Mouse (Mus musculus) spleen, postnatal 4 days (tissue): ENCODE data around the gene Prkca.

Experiments
- DNase-seq, 2 experiments: peaks; one replicate each; pipeline ENCODE4 v3.0.0; 2022; ENCODE audit warnings: low spot score in 2 of 2

Prkca gene

DNA sequence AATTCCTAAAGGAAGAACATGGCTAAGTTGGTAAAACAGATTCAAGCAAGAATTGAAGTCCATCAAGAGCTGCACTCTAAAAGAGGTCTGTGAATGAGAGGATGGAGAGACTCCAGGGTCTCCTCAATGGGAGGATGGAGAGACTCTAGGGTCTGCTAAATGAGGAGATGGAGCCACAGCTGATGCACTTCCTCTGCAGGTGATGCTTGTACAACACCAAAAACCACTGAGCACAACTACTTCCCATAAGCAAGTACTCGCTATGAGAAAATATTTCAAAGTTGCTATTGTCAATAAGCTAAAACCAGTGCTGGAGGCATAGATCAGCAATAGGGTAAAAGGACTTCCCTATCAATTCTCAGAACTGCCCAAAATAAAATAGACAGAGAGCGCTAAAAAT lies 137.1 kb downstream of the Prkca start:
- DNase-seq = no peak

DNA sequence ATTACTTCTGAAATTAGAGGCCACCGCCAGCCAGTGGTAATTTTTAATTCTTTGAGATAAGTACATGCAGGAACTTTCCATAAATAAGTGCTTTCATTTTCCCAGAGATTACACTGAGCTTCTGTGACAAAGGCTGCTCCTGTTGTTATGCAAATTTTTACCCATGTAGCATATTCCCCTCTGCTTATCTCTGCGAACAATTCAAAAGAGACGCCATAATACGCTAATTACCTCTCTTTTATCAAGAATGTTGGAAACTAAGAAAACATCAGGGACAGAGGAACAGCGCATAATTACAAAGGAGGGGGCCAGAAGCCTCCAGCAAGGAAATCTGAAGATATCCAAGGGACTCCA lies 138.9 kb downstream of the Prkca start:
- no peak for DNase-seq

DNA sequence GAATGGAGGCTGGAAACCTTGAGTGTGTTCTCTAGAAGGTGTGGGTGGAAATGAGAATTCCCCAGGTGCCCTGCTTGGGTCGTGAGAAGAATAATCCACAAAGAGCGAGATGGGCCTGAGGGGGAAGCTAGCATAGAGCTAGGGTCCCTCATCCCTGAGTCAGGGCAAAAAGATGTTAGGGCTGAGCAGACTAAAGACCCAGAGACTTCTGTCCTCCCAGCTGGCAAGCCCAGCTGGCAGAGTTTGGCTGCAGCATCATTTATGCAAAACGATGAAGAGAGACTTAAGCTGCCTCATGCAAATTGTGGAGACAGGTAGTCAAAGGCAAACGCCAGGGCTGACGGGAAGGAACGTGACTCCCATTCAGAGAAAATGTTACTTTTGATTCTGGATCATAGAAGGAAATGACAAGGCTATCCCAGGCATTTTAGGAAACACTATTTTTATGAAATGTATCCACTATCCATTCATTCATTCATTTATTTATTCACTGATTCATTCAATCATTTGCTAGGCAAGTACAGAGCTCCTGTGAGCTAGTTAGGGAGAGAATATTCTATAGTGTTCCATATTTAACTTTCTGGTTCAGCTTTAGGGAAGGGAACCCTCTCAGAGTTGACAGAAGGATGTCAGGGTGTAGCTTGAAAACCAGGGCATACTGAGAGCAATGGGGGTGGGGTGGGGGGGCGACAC lies 139.4 kb downstream of the Prkca start:
- DNase-seq = no peak

DNA sequence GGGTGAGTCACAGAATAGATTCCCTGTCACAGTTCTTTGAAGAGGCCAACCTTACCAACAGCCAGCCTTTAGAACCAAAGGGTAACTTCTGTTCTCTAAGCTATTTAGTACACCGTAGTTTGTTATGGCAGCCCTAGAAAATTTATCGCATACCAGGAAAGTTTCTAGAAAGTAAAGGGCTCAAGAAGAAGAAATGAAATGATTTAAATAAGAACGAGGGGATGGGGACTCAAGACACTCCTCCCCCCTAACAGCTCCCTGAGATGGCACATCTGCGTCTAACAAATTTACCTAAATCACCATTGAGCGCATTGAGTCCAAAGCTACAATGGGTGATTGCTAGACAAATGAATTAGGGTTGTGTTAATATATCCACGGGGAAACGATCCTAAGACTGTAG lies 140.9 kb downstream of the Prkca start:
- DNase-seq = no peak

DNA sequence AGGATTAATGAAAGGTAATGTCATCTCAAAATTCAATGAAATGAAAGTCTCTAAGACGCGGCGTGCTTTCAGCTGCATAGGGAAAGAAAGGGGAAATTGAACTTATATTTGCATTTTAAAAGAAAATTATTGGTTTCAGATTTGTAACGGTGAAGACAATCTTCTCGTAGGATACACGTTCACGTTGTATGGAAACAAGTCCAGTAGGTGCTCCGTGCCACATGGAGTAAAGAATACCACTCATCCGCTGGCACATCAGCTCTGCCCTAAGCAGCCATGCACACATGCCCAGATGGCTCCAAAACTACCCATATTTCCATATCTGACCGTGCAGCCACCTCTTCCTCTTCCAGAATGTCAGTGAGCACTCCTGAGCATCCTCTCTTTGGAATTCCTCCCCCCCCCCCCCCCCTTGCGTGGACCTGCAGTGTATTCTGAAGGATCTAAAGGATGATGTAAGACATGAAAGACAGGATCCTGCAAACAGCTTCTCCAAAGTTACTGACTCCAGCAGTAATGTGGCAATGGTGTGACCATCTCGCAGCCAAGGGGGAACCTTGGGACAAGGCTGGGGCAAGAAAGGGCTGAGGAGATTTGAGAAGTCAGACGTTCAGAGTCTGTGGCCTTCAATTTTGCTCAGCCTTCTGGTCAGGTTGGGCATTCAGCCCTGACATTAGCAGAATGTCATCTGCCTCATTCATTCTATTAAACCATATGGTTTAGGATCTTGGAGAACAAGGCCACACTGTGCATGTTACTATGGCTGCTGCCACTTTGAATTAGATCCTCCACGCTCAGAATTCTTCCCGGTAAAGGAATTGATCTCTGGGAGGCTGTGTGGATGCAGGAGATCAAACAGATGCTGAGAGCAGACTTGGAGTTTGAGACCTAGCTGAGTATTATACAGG lies 142.8 kb downstream of the Prkca start:
- DNase-seq = no peak

DNA sequence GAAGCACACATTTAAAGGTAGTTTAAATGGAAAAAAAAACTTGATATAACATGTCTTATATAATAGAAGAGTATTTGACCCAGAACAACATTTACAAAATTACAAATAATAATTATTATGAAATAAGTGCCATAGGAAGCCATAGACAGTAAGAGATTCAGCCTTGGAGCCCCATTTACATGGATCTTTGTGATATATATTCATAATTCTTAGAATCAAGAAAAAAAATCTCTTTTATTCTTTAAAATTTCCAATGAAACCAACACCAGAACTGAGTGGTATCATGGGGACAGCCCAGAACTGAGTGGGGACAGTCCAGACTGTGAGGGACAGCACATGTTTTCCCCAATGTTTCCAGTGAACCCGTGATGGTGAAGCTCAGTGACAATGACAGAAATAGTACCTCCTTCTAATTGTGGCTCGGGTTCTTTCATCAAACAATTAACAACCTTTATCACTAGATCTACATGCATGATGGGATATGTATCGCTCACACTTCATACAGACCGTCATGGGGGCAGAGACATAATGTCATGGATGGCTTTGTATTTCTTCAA lies 144.2 kb downstream of the Prkca start:
- no peak for DNase-seq

DNA sequence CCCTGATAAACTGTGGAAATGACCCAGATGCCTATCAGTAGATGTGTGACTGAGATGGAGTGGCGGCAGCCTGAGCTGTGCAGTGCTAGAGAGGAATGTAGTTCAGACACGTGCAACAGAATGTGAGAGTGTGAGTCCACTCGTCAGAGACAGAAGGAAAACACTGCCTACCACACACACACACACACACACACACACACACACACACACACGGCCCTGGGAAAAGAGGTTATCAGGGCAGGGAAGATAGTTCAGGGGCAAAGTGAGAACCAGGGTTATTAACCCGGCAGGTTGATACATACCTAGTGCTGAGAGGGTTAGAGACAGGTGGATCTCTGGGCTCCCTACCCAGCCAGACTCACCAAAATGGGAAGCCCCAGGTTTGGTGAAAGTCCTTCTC lies 145.1 kb downstream of the Prkca start:
- no peak for DNase-seq

DNA sequence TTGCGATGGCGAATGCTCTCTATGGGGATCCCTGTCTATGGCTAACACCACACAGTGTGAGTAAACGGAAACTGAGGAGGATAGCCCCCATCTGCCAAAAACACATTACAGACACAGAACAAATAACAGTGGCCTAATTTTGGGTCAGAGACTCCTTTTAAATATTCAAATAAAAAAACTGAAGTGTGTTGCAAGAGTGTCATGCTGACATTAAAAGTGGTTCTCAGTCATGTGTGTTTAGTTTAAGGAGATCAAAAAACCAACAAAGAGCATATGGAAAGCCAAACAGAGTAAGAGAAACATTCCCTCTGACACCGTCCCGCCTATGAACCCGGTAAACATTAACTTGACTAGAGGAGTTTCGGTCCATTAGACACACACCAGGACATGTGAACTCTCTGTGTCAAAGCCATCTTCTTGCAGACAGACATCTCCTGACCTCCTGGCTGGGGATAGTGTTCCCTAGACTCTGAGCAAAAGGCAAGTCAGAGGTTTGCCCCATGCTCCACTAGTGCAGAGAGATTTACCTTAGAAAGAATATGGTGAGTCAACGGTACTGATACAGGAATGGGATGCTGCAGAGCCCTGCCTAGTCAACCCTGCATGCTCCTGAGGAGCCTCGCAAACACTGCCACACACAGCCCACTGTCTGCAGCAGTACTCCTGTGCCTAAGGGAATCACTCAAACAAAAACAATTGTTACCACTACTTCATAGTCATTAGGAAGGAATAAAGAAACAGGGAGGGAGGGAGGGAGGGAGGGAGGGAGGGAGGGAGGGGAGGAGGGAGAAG lies 146.1 kb downstream of the Prkca start:
- DNase-seq = no peak

DNA sequence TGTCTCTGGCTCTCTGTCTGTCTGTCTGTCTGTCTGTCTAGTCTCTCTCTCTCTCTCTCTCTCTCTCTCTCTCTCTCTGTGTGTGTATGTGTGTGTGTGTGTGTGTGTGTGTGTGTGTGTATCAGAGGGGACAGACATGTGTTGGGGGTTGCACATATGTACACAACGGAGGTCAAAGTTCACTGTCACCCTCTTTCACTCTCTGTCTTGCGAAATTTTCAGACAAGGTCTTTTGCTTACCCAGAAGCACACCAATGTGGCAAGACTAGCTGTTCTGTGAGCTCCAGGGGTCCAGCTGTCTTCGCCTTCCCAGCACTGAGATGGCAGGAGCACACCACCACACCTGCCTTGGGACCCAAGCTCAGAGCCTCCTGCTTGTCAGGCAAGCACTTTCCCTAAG lies 146.9 kb downstream of the Prkca start:
- DNase-seq = no peak

DNA sequence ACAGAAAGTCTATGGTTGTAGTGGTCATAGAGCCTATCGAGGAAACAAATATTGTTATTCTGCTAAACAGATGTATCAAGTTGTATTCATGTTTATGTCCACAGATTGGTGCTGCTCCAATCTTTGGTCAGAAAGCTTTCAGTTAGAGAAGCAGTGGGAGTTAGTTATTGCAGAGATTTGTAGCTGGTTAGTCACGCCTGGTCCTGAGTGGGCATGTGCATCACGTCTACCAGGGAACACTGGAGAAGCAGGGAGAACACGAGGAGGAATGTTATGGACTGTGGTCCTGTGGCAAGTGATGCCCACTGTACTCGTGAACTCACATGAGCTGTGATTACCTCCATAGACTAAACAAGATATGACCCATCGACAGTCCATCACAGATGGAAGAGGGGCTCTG lies 153.4 kb downstream of the Prkca start:
- no peak for DNase-seq

DNA sequence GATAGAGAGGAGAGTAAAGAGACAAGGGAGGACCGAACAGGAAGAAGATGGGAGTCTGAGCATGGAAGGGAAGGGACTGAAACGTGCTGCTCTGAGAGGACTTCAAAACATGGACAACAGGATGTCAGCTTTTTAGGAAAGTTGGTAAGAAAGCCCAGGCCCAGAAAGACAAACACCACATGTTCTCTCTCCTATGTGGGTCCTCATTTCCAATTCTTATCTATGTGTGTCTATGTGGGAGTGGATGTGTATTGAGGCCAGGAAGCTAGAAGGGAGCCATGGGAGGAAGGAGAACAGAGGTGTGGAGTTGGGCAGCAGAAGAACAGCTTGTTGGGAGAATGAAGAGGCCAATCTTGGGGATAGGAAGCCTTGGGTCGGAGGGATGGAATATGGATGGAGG lies 154.4 kb downstream of the Prkca start:
- no peak for DNase-seq

DNA sequence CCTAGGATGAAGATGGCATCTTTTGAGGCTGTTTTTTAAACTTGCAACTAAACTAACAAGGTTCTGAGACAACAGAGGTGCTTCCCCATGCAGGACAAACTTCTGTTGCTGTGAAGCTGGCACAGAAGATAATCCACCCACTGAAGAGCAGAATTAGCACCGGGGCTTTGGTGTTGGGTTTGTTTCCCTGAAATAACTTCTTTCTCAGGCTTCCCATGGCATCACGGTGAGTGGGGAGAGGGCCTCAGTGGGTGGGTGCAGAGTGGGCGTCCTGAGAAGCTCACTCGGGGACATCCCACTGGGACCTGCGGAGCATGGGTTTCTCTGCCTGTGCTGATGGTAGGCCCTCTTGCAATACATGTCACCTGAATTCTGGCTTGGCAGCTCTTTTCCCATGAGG lies 161.3 kb downstream of the Prkca start:
- no peak for DNase-seq

DNA sequence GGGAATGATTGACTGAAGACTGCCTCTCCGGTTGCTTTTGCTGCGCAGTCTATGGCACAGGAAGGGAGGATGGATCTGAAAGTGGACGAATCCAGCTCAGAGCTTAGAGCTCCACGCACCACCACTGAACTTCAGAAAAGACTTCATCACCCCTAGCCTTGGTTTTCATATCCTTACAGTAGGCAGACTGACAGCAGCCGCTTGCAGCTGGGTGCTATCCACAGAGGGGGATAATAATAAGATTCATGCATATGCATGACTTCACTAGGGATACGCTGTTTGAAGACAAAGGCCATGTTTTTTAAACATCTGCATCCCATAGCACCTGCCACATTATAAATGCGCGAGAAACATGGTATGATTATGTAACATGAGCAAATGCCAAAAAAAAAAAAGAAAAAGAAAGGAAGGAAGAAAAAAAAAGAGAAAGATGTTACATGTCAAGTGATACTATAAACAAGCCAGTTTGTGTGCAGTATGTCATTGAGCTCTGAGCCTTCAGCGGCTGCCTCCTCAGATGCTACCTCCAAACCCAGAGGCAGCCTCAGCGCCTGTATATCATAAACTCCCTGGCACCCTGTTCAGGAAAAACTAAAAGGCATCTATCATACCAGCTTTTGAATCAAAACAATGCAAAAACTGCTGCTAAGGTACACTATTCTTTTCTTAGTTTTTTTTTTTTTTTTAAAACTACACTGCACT lies 162.6 kb downstream of the Prkca start:
- DNase-seq = no peak

DNA sequence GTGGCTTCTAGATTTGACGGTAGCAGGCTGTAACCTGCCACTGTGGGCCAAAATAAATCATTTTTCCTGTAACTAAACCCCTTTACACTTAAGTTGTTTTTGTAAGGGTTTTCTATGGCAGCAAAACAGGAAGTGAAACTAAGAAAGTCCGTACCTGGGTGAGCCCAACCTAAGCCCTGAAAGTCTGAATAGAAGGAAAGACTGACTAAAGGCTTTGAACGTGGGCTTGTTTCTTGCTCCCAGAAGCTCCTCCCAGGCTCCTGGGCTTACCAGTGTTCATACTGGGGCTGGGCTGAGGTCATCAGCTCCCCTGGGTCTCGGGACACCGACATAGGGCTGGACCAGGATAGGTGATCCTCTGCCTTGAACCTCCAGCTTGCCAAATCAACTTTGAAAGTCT lies 164.9 kb downstream of the Prkca start:
- no peak for DNase-seq

DNA sequence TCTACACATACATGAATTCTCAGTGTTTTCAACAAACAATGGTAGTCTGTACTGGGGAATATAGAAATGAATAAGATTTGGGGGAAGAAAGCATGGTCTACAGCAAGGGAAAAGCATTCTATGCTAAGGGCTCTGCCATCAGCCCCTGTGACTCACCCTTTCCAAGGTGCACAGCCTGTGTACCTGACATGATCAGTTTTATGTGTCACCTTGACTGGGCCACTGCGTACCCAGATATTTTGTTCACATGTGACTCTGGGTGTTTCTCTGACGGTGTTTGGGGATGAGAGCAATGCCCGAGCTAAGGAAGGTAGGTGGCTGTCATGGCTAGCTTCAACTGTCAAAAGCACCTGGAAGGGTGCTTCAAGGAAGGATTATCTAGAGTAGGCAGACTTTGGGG lies 165.5 kb downstream of the Prkca start:
- DNase-seq = no peak

DNA sequence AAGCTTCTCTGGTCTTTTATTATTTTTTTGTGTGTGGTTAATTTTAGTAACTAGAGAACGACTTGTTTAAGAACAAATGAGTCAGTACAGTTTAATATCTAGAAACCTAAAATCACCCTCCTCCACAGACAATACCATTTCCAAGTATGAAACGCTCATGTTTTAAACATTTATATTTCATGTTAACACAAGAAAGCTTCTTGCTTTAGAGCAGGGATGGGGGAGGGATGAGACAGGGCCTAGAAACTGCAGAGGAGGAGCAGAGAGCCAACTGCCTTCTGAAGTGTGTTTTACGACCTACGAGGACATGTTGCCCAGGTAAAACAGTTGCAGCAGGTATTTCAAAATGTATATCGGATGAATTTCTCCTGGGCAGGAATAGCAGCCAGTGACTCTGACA lies 167.0 kb downstream of the Prkca start:
- no peak for DNase-seq

DNA sequence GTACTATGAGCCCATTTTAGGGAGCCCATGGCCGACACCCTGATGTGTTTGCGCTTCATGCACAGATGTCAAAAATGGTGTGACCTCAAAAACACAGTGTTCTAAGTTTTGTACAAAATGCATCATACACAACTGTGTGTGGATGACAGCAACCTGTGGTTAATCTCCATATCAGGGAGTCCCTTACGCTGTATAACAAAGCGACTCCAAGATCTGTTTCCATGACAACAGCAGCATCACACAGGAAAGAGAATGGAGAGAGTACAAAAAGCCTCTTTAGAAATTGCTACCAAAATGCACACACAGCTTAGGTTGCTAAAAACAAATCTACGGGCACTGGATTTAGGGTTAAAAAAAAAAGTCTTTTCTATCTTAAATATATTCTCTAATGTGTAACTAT lies 171.8 kb downstream of the Prkca start:
- DNase-seq = no peak

DNA sequence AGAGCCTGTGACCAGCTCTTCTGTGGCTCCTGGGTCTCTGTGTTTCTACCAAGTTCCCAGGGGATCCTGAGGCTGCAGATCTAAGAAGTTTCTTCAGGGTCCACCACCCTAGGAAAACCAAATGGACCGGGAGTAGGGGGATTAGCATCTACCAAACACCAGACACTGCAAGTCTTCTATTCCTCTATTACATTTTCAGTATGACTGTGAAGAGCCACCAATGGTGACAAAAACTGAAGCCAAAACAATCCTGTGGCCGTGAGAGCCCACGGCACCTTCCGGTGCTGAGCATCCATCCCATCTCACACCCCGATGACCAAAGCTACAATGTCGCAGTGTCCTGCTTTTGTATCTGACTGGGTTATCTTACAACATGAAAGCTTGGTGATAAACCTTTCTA lies 172.5 kb downstream of the Prkca start:
- no peak for DNase-seq

DNA sequence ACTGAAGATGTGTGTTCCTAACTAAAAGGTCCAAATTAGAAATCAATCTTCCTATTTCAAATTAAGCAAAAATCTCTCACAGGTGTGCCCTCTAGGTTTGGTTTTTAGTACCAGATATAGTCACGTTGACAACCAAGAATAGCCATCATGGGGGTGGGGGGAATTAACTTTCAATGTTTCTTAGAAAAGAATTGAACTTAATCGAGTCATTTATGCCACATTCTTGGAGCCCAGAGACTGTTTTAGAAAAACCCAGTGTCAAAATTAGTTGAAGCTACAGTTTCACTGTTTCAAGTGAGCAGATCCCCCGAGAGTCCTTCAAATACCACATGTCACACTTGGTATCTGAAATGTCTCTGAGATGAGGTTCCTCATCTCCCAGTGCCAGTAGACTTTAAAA lies 173.6 kb downstream of the Prkca start:
- no peak for DNase-seq

DNA sequence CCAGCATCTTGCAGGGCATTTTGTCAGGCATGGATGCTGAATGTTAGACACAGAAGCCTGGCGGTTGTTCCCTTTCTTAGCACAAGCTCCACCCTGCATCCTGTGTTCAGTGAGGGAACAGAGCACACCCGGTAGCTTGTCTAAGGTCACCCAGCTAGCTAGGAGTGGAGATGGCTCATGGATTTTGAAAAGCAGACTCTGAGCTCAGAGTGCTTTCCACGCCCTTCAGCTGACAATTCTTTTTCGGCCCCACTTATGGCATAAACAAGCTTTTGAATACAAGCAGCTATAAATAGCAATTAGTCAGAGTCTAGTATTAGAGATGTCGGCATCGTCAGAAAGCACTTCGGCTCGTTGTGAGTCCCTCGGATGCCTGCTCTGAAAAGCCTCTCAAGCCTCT lies 178.0 kb downstream of the Prkca start:
- no peak for DNase-seq

DNA sequence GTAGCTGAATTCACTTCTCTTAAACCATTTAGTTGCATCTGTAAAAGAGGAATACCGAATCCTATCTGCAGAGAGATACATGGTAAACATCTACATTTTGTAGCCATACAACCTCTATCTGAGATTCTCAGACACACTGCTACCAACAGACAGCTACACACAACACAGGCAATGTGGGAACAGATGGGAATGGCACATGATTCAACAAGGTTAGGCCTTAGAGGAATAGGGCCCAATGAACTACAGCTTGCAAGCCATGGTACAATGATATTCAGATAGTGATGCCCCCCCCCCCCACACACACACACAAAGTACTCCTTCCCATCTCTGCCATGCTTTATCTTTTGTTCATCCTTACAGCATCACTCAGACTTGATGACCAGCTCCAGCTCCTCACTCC lies 181.1 kb downstream of the Prkca start:
- no peak for DNase-seq

DNA sequence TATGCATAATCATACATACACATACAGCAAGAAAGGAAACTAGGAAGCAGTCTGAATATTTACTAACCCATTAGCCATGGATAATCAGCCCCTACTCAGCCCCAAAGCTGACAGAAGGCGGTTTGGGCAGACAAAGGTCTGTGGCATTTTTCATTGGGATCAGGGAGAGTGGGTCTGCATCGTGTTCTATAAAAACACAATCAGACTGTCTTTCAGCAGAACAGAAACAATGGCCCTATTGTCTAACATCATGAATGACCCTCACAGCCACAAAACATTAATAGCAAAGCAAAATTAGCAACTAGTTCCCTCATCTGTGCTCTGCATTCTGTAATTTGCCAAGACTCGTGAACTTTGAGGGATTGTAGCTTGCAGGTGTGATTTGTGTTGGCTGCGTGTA lies 181.6 kb downstream of the Prkca start:
- no peak for DNase-seq
